Mouse (Mus musculus) myocyte (in vitro differentiated cells): ENCODE results near the gene Ispd.

Experiments used
- E2F4 ChIP-seq: IDR thresholded peaks from one replicate; pipeline ENCODE4 v1.6.1; 2011; ENCODE audit warnings: mild to moderate bottlenecking, control low read depth, moderate library complexity; ENCODE audit not compliant: insufficient read depth
- MAX ChIP-seq: IDR thresholded peaks from one replicate; pipeline ENCODE4 v1.6.1; 2011; ENCODE audit warnings: low read depth, mild to moderate bottlenecking, control low read depth
- MYOD1 ChIP-seq, 3 experiments: IDR thresholded peaks; one replicate each; pipeline ENCODE4 v1.6.1; 2011; ENCODE audit warnings: control low read depth in 2 of 3, low read depth in 2 of 3, mild to moderate bottlenecking in 2 of 3, moderate library complexity in 1 of 3; ENCODE audit not compliant: insufficient read length in 2 of 3, control insufficient read depth in 1 of 3
- MYOG ChIP-seq, 3 experiments: IDR thresholded peaks; one replicate each; pipeline ENCODE4 v1.6.1; 2011; ENCODE audit warnings: control low read depth in 2 of 3, low read depth in 2 of 3, mild to moderate bottlenecking in 2 of 3; ENCODE audit not compliant: insufficient read length in 2 of 3, control insufficient read depth in 1 of 3, insufficient read depth in 1 of 3
- POLR2A ChIP-seq: IDR thresholded peaks from one replicate; pipeline ENCODE4 v1.6.1; 2011; ENCODE audit warnings: low read depth, mild to moderate bottlenecking, control low read depth, moderate library complexity; ENCODE audit not compliant: insufficient read length
- POLR2AphosphoS2 ChIP-seq: IDR thresholded peaks from one replicate; pipeline ENCODE4 v1.6.1; 2011; ENCODE audit warnings: low read depth, control low read depth; ENCODE audit not compliant: insufficient read length
- REST ChIP-seq: IDR thresholded peaks from one replicate; pipeline ENCODE4 v1.6.1; 2011; ENCODE audit warnings: mild to moderate bottlenecking, control low read depth, moderate library complexity; ENCODE audit not compliant: insufficient read depth, insufficient read length
- TCF12 ChIP-seq: IDR thresholded peaks from one replicate; pipeline ENCODE4 v1.6.1; 2011; ENCODE audit warnings: mild to moderate bottlenecking, control low read depth; ENCODE audit not compliant: poor library complexity, insufficient read depth, severe bottlenecking
- USF1 ChIP-seq: IDR thresholded peaks from one replicate; pipeline ENCODE4 v1.6.1; 2011; ENCODE audit warnings: low read depth, mild to moderate bottlenecking, control low read depth, moderate library complexity

- no peak for TF ChIP-seq TCF12
- no peak for TF ChIP-seq MYOD1 (IDR thresholded peaks at IDR 0.05; ENCODE audit: control insufficient read depth in 1 of 3, insufficient read length in 2 of 3, low read depth in 2 of 3)
- TF ChIP-seq POLR2A: no peak
- no peak for TF ChIP-seq POLR2AphosphoS2
- TF ChIP-seq MYOG (IDR thresholded peaks at IDR 0.05; ENCODE audit: control insufficient read depth in 1 of 3, insufficient read depth in 1 of 3, insufficient read length in 2 of 3, low read depth in 2 of 3): no peak
- no peak for TF ChIP-seq USF1
- no peak for TF ChIP-seq MAX
- TF ChIP-seq REST: no peak
- TF ChIP-seq E2F4: no peak
Measured at GRCm38 (mm10) chr12:36723302-36723701, 342.1 kb downstream of the Ispd start.
